Mouse (Mus musculus) kidney, adult 2 months (tissue): Measurements from ENCODE around the gene Taf1. TPM values are rescaled to one million over a fixed set of nuclear protein-coding genes. Genes with fewer than 3 reads are reported as not detected.

ENCODE experiments used
- DNase-seq: peaks from one replicate; pipeline ENCODE4 v3.0.0; 2021
- H3K27ac ChIP-seq: fragments of 200-500 bp; 2 replicates; pipeline ENCODE4 v1.5.1; 2012; ENCODE audit warnings: low read depth, low read length, control low read depth, inconsistent platforms; ENCODE audit not compliant: insufficient read depth
- H3K27me3 ChIP-seq: fragments of 200-500 bp; replicated peaks from 2 replicates; pipeline ENCODE4 v1.6.1; 2012; ENCODE audit warnings: mild to moderate bottlenecking, moderate library complexity, low read length, inconsistent platforms; ENCODE audit not compliant: control insufficient read depth, insufficient read depth
- H3K36me3 ChIP-seq: fragments of 200-500 bp; 2 replicates; pipeline ENCODE4 v1.6.1; 2012; ENCODE audit warnings: mild to moderate bottlenecking, moderate library complexity, low read length, inconsistent platforms; ENCODE audit not compliant: control insufficient read depth, insufficient read depth
- H3K4me1 ChIP-seq: fragments of 200-500 bp; 2 replicates; pipeline ENCODE4 v1.6.1; 2011; ENCODE audit warnings: low read length; ENCODE audit not compliant: control insufficient read depth, insufficient read depth
- H3K4me3 ChIP-seq: fragments of 200-500 bp; 2 replicates; pipeline ENCODE4 v1.5.1; 2011; ENCODE audit warnings: mild to moderate bottlenecking, low read depth, low read length, control low read depth; ENCODE audit not compliant: insufficient read depth
- CTCF ChIP-seq: fragments of 200-500 bp; conservative IDR thresholded peaks from 2 replicates; pipeline ENCODE4 v1.5.1; 2011; ENCODE audit warnings: low read depth, mild to moderate bottlenecking, control low read depth, low read length, moderate library complexity, mixed read lengths; ENCODE audit not compliant: insufficient read depth, insufficient read length
- POLR2A ChIP-seq: fragments of 200-500 bp; IDR thresholded peaks from one replicate; pipeline ENCODE4 v1.6.1; 2011; ENCODE audit warnings: low read depth, low read length, control low read depth
- WGBS: fragments of 180-500 bp; shearing (Covaris S2); methylation state at CpG from one replicate; pipeline ENCODE4 v1.1.7; 2018; 5-methylcytosine and 5-hydroxymethylcytosine counted together
- polyA plus RNA-seq: library from polyadenylated mRNA; depleted of rRNA; stranded (reverse); fragments of >200 nt; gene quantifications from 2 replicates; pipeline ENCODE4 v1.2.3, GENCODE M21; 2012; rRNA removed

The Taf1 gene
- polyA plus RNA-seq, 1 experiment = 5.0 TPM

DNA sequence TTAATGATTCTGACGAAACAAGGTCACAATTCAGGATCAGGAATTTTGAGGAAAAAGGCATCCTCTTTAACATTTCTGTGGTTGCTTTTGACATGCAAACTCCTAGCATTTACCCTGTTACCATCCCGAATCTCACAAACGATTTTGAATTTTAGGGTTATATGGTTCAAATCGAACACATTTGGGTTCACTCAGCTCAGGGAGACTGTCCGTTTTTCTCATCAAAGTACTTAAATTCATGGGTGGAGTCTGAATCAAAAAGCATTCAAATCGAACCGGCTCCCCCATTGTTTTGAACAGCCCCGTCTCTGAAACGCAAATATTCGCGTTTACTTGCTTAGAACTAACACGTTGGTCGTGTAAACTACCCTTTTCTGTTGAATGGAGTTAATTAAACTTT lies 106.8 kb downstream of the Taf1 start:
- WGBS = under 1% methylated on average over 13 of the region's 13 CpGs
- no peak for DNase-seq
- TF ChIP-seq CTCF (no peak), POLR2A (no peak)
- H3K4me3 ChIP-seq = peak overlapping the region; percentile 93; the same call in 1 of the 2 replicates
- H3K4me1 ChIP-seq = 0 out of 2 replicates have a peak, but pooled peaks cover 7% of the 10 kb centered on the region
- H3K36me3 ChIP-seq = peaks cover 1% of the 10 kb centered on the region; the same call in 1 of the 2 replicates
- no peaks in the 10 kb centered on the region for H3K27me3 ChIP-seq
- H3K27ac ChIP-seq = peak overlapping the region; percentile 90

DNA sequence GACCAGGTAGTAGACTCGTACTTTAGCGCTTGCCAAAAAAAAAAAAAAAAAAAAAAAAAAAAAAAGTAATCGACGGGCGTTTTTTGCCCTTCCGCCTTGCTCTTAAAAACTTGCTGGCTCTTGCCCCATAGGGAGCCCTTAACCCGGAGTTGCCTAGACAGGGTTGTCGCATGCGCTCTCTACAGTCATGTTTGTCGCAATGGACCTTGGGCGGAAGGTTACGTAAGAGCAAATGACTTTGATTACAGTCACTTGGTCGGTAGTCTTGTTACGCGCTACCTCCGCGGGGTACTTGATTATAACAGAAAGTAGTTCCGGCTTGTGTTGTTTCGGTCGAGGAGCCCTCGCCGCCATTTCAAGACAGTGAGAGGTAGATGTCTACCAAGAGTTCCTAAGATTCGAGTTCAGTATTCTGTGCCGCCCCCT lies 107.2 kb downstream of the Taf1 start, which contains the start of gene Ogt:
TSS of gene Ogt (plus strand) at position 320 of the 426 bp plus-strand sequence.
- Histone ChIP-seq H3K36me3 (peaks cover 1% of the 10 kb centered on the region; the same call in 1 of the 2 replicates), H3K27me3 (no peaks in the 10 kb centered on the region), H3K4me3 (peak within 1 kb of the TSS; percentile 93), H3K27ac (peak within 1 kb of the TSS; percentile 97), H3K4me1 (0 out of 2 replicates have a peak, but pooled peaks cover 7% of the 10 kb centered on the region)
- WGBS = 2% methylated on average over 24 of the region's 24 CpGs
- TF ChIP-seq POLR2A (no peak), CTCF (no peak)
- DNase-seq = peak; percentile 97

DNA sequence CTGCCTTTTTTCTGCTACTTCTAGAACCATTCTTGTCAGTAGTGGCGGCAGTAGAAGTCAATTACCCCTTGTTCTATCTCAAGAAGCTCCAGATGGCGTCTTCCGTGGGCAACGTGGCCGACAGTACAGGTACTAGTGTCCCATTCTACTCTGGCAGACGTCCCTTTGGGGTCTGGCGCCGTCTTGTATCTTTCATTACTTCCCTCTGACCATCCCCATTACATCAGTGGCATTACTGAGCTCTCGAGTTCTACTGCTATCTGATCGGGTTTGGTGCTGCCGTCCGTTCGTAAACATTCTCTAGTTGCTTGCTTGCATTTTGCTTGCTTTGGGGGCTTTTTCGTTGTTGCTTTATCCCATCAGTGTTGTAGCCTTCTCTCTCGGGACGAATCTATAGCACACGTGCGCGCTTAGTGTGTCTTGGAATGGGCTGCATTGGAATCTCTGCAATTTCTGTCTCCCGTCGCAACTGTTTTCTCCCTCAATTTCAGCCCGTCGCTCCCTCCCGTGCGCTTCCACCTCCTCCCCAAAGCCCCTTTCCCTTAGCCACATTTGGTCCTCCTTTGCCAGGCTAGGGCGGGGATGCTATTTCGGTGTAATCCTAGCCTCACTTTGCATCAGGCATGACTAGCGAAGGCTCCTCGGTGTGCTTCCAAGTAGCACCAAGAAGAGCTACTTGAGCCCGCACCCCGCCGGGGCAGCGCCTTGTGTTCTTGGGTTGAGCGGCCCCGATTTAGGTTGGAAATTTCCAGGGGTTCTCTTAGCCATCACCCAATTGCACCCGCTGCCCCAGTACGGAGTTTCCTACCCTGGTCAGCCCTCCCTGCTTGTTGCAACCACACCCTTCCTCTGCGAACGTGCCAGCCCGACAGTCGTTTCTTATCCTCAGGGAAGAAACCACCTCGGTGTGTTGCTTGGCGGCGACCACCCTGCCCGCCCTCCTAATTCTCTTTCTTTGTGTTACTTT lies 107.9 kb downstream of the Taf1 start:
- Histone ChIP-seq H3K4me1 (0 out of 2 replicates have a peak, but pooled peaks cover 7% of the 10 kb centered on the region), H3K27ac (peak overlapping the region; percentile 97), H3K36me3 (peaks cover 1% of the 10 kb centered on the region; the same call in 1 of the 2 replicates), H3K27me3 (no peaks in the 10 kb centered on the region), H3K4me3 (peak overlapping the region; percentile 93)
- peak; percentile 54 for DNase-seq
- no peak for TF ChIP-seq POLR2A
- WGBS = 2% methylated on average over 45 of the region's 45 CpGs

DNA sequence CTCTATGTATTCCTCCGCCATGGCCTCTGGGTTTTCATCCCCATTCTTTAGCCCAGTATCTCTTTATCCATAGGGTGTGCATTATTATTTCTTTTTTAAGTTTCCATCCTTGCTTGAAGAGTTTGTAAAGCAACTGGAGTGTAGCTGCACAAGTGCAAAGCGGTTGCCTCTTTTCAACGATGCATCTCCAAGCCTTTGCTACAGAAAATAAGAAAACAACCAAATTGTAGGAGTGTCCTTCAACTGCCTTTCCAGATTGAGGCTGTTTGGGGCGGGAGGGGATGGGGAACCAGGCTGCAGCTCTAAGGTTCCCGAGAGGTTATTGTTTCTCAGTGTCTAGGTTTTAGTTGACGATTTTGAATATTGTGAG lies 108.6 kb downstream of the Taf1 start:
- Histone ChIP-seq H3K4me3 (peak overlapping the region; percentile 93), H3K36me3 (peaks cover 1% of the 10 kb centered on the region; the same call in 1 of the 2 replicates), H3K27me3 (no peaks in the 10 kb centered on the region), H3K27ac (peak overlapping the region; percentile 97), H3K4me1 (0 out of 2 replicates have a peak, but pooled peaks cover 7% of the 10 kb centered on the region)
- DNase-seq = no peak
- TF ChIP-seq POLR2A = no peak
- TF ChIP-seq CTCF = no peak
- WGBS = 0% methylated on average over 6 of the region's 6 CpGs

DNA sequence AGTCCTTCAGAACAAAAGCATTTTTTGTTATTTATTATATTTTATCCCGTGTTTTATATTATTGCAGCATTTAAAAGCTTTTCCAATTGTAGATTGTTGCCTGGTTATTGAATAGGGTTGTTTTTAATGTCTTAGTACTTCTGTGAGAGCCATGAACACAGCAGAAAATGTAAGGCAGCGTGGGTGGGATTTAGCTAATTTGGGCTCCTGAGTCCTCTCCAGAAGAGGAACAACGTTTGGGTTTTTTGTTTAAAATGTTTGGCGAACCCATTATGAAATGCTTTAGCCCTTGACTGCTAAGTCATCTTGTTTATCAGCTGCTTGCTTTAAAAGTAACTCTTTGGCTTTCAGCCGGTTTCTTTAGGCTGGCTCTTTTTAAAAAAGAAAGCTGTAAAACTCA lies 109.6 kb downstream of the Taf1 start:
- H3K36me3 ChIP-seq = peaks cover 1% of the 10 kb centered on the region; the same call in 1 of the 2 replicates
- H3K27ac ChIP-seq = no peak overlapping the region
- DNase-seq = no peak
- TF ChIP-seq CTCF (no peak), POLR2A (no peak)
- no peaks in the 10 kb centered on the region for H3K27me3 ChIP-seq
- H3K4me3 ChIP-seq = no peak overlapping the region
- H3K4me1 ChIP-seq = 0 out of 2 replicates have a peak, but pooled peaks cover 7% of the 10 kb centered on the region
- 4% methylated on average over 5 of the region's 5 CpGs for WGBS

DNA sequence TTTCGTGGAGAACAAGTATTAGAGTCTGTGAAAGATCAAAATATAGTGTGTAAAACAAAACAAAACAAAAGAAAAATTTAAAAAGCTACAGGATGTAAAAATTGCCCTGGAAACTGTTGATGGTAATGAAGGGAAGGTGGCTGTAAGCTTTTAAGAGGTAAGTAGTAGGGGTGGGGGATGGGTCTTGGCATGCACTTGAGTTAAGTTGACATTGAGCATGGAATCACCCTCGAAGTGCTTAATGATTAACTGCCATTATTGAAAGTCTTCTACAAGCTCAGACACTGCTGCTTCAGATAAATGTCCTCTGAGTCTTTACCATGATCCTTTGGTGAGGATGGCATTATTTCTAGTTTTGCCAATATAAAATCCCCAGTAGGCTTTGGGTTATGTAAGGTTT lies 112.8 kb downstream of the Taf1 start:
- Histone ChIP-seq H3K27me3 (no peaks in the 10 kb centered on the region), H3K36me3 (peaks cover 1% of the 10 kb centered on the region; the same call in 1 of the 2 replicates), H3K4me1 (0 out of 2 replicates have a peak, but pooled peaks cover 7% of the 10 kb centered on the region), H3K4me3 (no peak overlapping the region), H3K27ac (no peak overlapping the region)
- TF ChIP-seq CTCF = no peak
- no peak for TF ChIP-seq POLR2A
- WGBS = 35% methylated on average over 2 of the region's 2 CpGs
- DNase-seq = peak; percentile 73

DNA sequence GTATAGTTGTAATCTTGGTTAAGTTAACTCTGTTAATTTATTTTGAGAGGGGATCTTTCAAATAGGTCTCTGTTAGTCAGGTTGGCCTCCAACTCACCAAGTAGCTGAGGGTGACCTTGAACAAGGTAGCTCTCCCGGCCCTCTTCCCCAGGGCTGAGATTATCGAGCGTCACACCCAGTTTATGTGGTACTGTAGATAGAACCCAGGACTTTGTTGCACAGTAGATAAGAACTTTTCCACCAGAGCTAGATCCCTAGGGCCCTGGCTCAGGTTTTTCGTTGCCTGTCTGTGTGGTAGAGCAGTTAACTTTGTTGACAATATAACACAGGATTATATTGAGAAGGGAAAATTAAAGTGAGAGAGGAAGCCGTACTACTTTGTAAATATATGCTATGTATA lies 114.1 kb downstream of the Taf1 start:
- H3K27me3 ChIP-seq = no peaks in the 10 kb centered on the region
- 0 out of 2 replicates have a peak, but pooled peaks cover 7% of the 10 kb centered on the region for H3K4me1 ChIP-seq
- peak overlapping the region; percentile 56; the same call in 1 of the 2 replicates for H3K27ac ChIP-seq
- H3K36me3 ChIP-seq = peaks cover 1% of the 10 kb centered on the region; the same call in 1 of the 2 replicates
- no peak overlapping the region for H3K4me3 ChIP-seq
- DNase-seq = no peak
- TF ChIP-seq POLR2A = no peak
- WGBS = 51% methylated on average over 5 of the region's 5 CpGs

Other genes with a start within 250 kb of the Taf1 start
- 0.18 and 0.31 TPM in 2 replicates for gene Nlgn3, start 233.6 kb upstream of the Taf1 start, polyA plus RNA-seq
- 122 and 132 TPM in 2 replicates for gene Gjb1, start 156.4 kb upstream of the Taf1 start, polyA plus RNA-seq
- gene Zmym3, start 111.9 kb upstream of the Taf1 start, polyA plus RNA-seq = 22.0 and 23.3 TPM in 2 replicates
- gene Nono, start 103.4 kb upstream of the Taf1 start, polyA plus RNA-seq = 70.6 and 90.6 TPM in 2 replicates
- 0.07 and 2.9 TPM in 2 replicates for gene Itgb1bp2, start 83.6 kb upstream of the Taf1 start, polyA plus RNA-seq
- gene Ogt, start 107.3 kb downstream of the Taf1 start, polyA plus RNA-seq = 64.3 and 69.4 TPM in 2 replicates
- gene Cxcr3, start 201.5 kb downstream of the Taf1 start, polyA plus RNA-seq = 2.3 and 4.3 TPM in 2 replicates